Mouse (Mus musculus) intestine, postnatal 0 days (tissue): ENCODE data around the gene Ubash3b. TPM values are rescaled to one million over a fixed set of nuclear protein-coding genes. Genes with fewer than 3 reads are reported as not detected.

Experiments used
- ATAC-seq: fragments of 200-750 bp; cut with Nextera tagmentation; 2 replicates; pipeline ENCODE4 v1.8.0; 2017; ENCODE audit warnings: mild to moderate bottlenecking, moderate TSS enrichment, moderate library complexity
- H3K27ac ChIP-seq: fragments of 300-500 bp; sonication (generic); 2 replicates; pipeline ENCODE4 v1.5.1; 2014; ENCODE audit warnings: mild to moderate bottlenecking, low read depth, low read length, moderate library complexity
- H3K27me3 ChIP-seq: fragments of 300-500 bp; sonication (generic); replicated peaks from 2 replicates; pipeline ENCODE4 v1.6.1; 2014; ENCODE audit warnings: low read length, mixed read lengths; ENCODE audit not compliant: control insufficient read depth, insufficient read depth
- H3K36me3 ChIP-seq: fragments of 300-500 bp; sonication (generic); 2 replicates; pipeline ENCODE4 v1.6.1; 2014; ENCODE audit warnings: mild to moderate bottlenecking, moderate library complexity; ENCODE audit not compliant: control insufficient read depth, insufficient read depth
- H3K4me1 ChIP-seq: fragments of 300-500 bp; sonication (generic); replicated peaks from 2 replicates; pipeline ENCODE4 v1.6.1; 2014; ENCODE audit warnings: antibody characterized with exemption, low read length, mixed read lengths; ENCODE audit not compliant: control insufficient read depth, insufficient read depth
- H3K4me2 ChIP-seq: fragments of 300-500 bp; sonication (generic); replicated peaks from 2 replicates; pipeline ENCODE4 v1.6.1; 2014; ENCODE audit warnings: low read depth, mild to moderate bottlenecking, moderate library complexity
- H3K4me3 ChIP-seq: fragments of 300-500 bp; sonication (generic); 2 replicates; pipeline ENCODE4 v1.5.1; 2014; ENCODE audit warnings: low read depth, low read length
- H3K9ac ChIP-seq: fragments of 300-500 bp; sonication (generic); 2 replicates; pipeline ENCODE4 v1.6.1; 2014; ENCODE audit warnings: mild to moderate bottlenecking, low read depth, low read length
- H3K9me3 ChIP-seq: fragments of 300-500 bp; sonication (generic); 2 replicates; pipeline ENCODE4 v1.6.1; 2016; ENCODE audit warnings: mixed run types; ENCODE audit not compliant: control insufficient read depth
- CTCF ChIP-seq: sonication (generic); IDR thresholded peaks from 2 replicates; pipeline ENCODE4 v1.5.1; 2016; ENCODE audit warnings: low read depth, mild to moderate bottlenecking, control low read depth, antibody characterized with exemption, moderate library complexity
- WGBS: fragments of 180-500 bp; shearing (Covaris S2); extraction: QIAGEN DNeasy Blood & Tissue Kit; methylation state at CpG from one replicate; pipeline ENCODE4 v1.1.7; 2014; 5-methylcytosine and 5-hydroxymethylcytosine counted together
- polyA plus RNA-seq: library from polyadenylated mRNA; unstranded; fragments of >200 nt; fragmentation: Nextera tagmentation; extraction: Ambion mirVana; gene quantifications from 2 replicates; pipeline ENCODE4 v1.2.1, GENCODE M21; 2015

Ubash3b gene
- polyA plus RNA-seq, 1 experiment from 2014 or later: 6.3 TPM

- H3K27ac ChIP-seq: no peak overlapping the region
- H3K9ac ChIP-seq: no peak overlapping the region
- H3K4me1 ChIP-seq: no peaks in the 10 kb centered on the region
- no peaks in the 10 kb centered on the region for H3K36me3 ChIP-seq
- ATAC-seq: no peak
- no peaks in the 10 kb centered on the region for H3K9me3 ChIP-seq
- 66% methylated on average over 11 of the region's 11 CpGs for WGBS
- no peak overlapping the region for H3K4me3 ChIP-seq
- no peak overlapping the region for H3K4me2 ChIP-seq
- TF ChIP-seq CTCF: no peak
- H3K27me3 ChIP-seq: no peaks in the 10 kb centered on the region
These were observed 38.9 kb downstream of the Ubash3b start for GRCm38 (mm10) chr9:41122390-41123110.

GRCm38 (mm10) chr9:41121701-41122354, 39.7 kb downstream of the Ubash3b start:
- Histone ChIP-seq H3K27ac (no peak overlapping the region), H3K36me3 (no peaks in the 10 kb centered on the region), H3K9ac (no peak overlapping the region), H3K27me3 (no peaks in the 10 kb centered on the region), H3K4me3 (no peak overlapping the region), H3K9me3 (no peaks in the 10 kb centered on the region), H3K4me2 (no peak overlapping the region), H3K4me1 (no peaks in the 10 kb centered on the region)
- WGBS: 83% methylated on average over 6 of the region's 6 CpGs
- TF ChIP-seq CTCF: no peak
- ATAC-seq: no peak

GRCm38 (mm10) chr9:41119958-41120357, 41.5 kb downstream of the Ubash3b start:
- no peak for ATAC-seq
- Histone ChIP-seq H3K9me3 (no peaks in the 10 kb centered on the region), H3K36me3 (no peaks in the 10 kb centered on the region), H3K4me1 (no peaks in the 10 kb centered on the region), H3K27ac (no peak overlapping the region), H3K4me3 (no peak overlapping the region), H3K4me2 (no peak overlapping the region), H3K27me3 (no peaks in the 10 kb centered on the region), H3K9ac (no peak overlapping the region)
- no peak for TF ChIP-seq CTCF
- WGBS: 75% methylated on average over 6 of the region's 6 CpGs

GRCm38 (mm10) chr9:41118065-41118464, 43.4 kb downstream of the Ubash3b start:
- TF ChIP-seq CTCF: no peak
- Histone ChIP-seq H3K27ac (no peak overlapping the region), H3K4me2 (no peak overlapping the region), H3K9ac (no peak overlapping the region), H3K4me3 (no peak overlapping the region), H3K36me3 (no peaks in the 10 kb centered on the region), H3K4me1 (no peaks in the 10 kb centered on the region), H3K9me3 (no peaks in the 10 kb centered on the region), H3K27me3 (no peaks in the 10 kb centered on the region)
- WGBS: 39% methylated on average over 7 of the region's 7 CpGs
- ATAC-seq: no peak

- no peak for TF ChIP-seq CTCF
- H3K27me3 ChIP-seq: no peaks in the 10 kb centered on the region
- no peak for ATAC-seq
- H3K4me1 ChIP-seq: no peaks in the 10 kb centered on the region
- no peak overlapping the region for H3K9ac ChIP-seq
- H3K9me3 ChIP-seq: no peaks in the 10 kb centered on the region
- no peak overlapping the region for H3K27ac ChIP-seq
- no peak overlapping the region for H3K4me3 ChIP-seq
- H3K4me2 ChIP-seq: no peak overlapping the region
- no peaks in the 10 kb centered on the region for H3K36me3 ChIP-seq
- 70% methylated on average over 12 of the region's 12 CpGs for WGBS
These were observed 45.4 kb downstream of the Ubash3b start for GRCm38 (mm10) chr9:41116126-41116525.

GRCm38 (mm10) chr9:41114367-41114766, 47.1 kb downstream of the Ubash3b start:
- H3K4me3 ChIP-seq: no peak overlapping the region
- no peak overlapping the region for H3K9ac ChIP-seq
- H3K36me3 ChIP-seq: no peaks in the 10 kb centered on the region
- H3K27ac ChIP-seq: no peak overlapping the region
- no peaks in the 10 kb centered on the region for H3K27me3 ChIP-seq
- no peaks in the 10 kb centered on the region for H3K4me1 ChIP-seq
- no peak overlapping the region for H3K4me2 ChIP-seq
- no peak for ATAC-seq
- TF ChIP-seq CTCF: no peak
- no peaks in the 10 kb centered on the region for H3K9me3 ChIP-seq
- 93% methylated on average over 9 of the region's 9 CpGs for WGBS
